Mouse (Mus musculus): ENCODE measurements around the gene Rasl10a.

DNA sequence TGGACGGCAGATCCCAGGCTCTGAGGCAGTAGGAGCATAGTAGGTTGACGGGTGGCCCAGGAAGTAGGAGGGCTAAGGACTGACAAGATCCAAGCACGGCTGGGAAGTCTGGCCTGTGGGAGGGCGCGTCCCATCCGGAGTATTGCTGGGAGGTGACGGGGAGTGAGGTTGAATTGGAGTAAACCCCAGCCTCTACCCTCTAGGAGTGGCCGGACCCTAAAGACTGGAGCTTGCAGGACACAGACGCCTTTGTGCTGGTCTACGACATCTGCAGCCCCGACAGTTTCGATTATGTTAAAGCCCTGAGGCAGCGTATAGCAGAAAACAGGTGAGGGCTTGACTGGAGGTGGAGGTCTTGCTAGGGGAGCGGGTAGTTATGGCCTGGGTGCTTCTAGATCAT, 1.3 kb downstream of the Rasl10a start:
- TF ChIP-seq TAL1 (IDR thresholded peaks at IDR 0.05; ENCODE audit: low read length) (no peak), GATA1 (IDR thresholded peaks at IDR 0.05; ENCODE audit: low read length) (no peak)
